Mouse (Mus musculus): Measurements from ENCODE around the gene Prrt1. TPM values are rescaled to one million over a fixed set of nuclear protein-coding genes. Genes with fewer than 3 reads are reported as not detected.
A peak's percentile ranks its signal among the peaks of the same experiment; 100 is the strongest.

The Prrt1 gene
- polyA plus RNA-seq (2015; fragmentation: Nextera tagmentation; extraction: Ambion mirVana): 5.0 and 10.4 TPM in 2 replicates

- WGBS: 2% methylated on average over 15 of the region's 16 CpGs
- peak; percentile 44 for ATAC-seq
Observed at GRCm38 (mm10) chr17:34629221-34629751, at the start of gene Prrt1. Gene Prrt1 (plus strand): TSS chr17:34629533.

GRCm38 (mm10) chr17:34582528-34582927, 46.8 kb upstream of the Prrt1 start:
- Histone ChIP-seq H3K9ac (replicated peaks; ENCODE audit: low read depth, low read length) (no peak overlapping the region), H3K4me1 (replicated peaks; ENCODE audit: control insufficient read depth, insufficient read depth, low read length) (peaks cover 11% of the 10 kb centered on the region), H3K27ac (ENCODE audit: low read length) (no peak overlapping the region), H3K4me3 (replicated peaks; ENCODE audit: low read length) (no peak overlapping the region), H3K9me3 (ENCODE audit: control insufficient read depth, low read length) (no peaks in the 10 kb centered on the region), H3K36me3 (ENCODE audit: control insufficient read depth, insufficient read depth) (no peaks in the 10 kb centered on the region), H3K4me2 (ENCODE audit: low read length) (no peak overlapping the region), H3K27me3 (replicated peaks; ENCODE audit: control insufficient read depth, insufficient read depth, low read length) (no peaks in the 10 kb centered on the region)
- no peak for ATAC-seq
- WGBS: 89% methylated on average over 12 of the region's 12 CpGs

More at GRCm38 (mm10) chr17:34629221-34629751, at the start of gene Prrt1:
- H3K27me3 ChIP-seq (replicated peaks; ENCODE audit: control insufficient read depth, insufficient read depth, low read length): peaks cover 16% of the 10 kb centered on the region
- H3K4me3 ChIP-seq (replicated peaks; ENCODE audit: low read length): peak within 1 kb of the TSS; percentile 69
- peak within 1 kb of the TSS; percentile 89 for H3K4me2 ChIP-seq (ENCODE audit: low read length)
- peaks cover 60% of the 10 kb centered on the region for H3K4me1 ChIP-seq (replicated peaks; ENCODE audit: control insufficient read depth, insufficient read depth, low read length)
- H3K9ac ChIP-seq (replicated peaks; ENCODE audit: low read depth, low read length): peak within 1 kb of the TSS; percentile 65
- H3K9me3 ChIP-seq (ENCODE audit: control insufficient read depth, low read length): no peaks in the 10 kb centered on the region
- H3K27ac ChIP-seq (ENCODE audit: low read length): peak within 1 kb of the TSS; percentile 55
- H3K36me3 ChIP-seq (ENCODE audit: control insufficient read depth, insufficient read depth): no peaks in the 10 kb centered on the region

GRCm38 (mm10) chr17:34583397-34583796, 45.9 kb upstream of the Prrt1 start:
- Histone ChIP-seq H3K9ac (replicated peaks; ENCODE audit: low read depth, low read length) (no peak overlapping the region), H3K9me3 (ENCODE audit: control insufficient read depth, low read length) (no peaks in the 10 kb centered on the region), H3K4me3 (replicated peaks; ENCODE audit: low read length) (no peak overlapping the region), H3K36me3 (ENCODE audit: control insufficient read depth, insufficient read depth) (no peaks in the 10 kb centered on the region), H3K4me2 (ENCODE audit: low read length) (no peak overlapping the region), H3K27me3 (replicated peaks; ENCODE audit: control insufficient read depth, insufficient read depth, low read length) (no peaks in the 10 kb centered on the region), H3K27ac (ENCODE audit: low read length) (no peak overlapping the region), H3K4me1 (replicated peaks; ENCODE audit: control insufficient read depth, insufficient read depth, low read length) (peaks cover 18% of the 10 kb centered on the region)
- no peak for ATAC-seq
- WGBS: 59% methylated on average over 7 of the region's 7 CpGs

GRCm38 (mm10) chr17:34583819-34584218, 45.5 kb upstream of the Prrt1 start:
- Histone ChIP-seq H3K9ac (replicated peaks; ENCODE audit: low read depth, low read length) (no peak overlapping the region), H3K36me3 (ENCODE audit: control insufficient read depth, insufficient read depth) (no peaks in the 10 kb centered on the region), H3K4me1 (replicated peaks; ENCODE audit: control insufficient read depth, insufficient read depth, low read length) (peaks cover 18% of the 10 kb centered on the region), H3K27me3 (replicated peaks; ENCODE audit: control insufficient read depth, insufficient read depth, low read length) (no peaks in the 10 kb centered on the region), H3K4me3 (replicated peaks; ENCODE audit: low read length) (no peak overlapping the region), H3K4me2 (ENCODE audit: low read length) (no peak overlapping the region), H3K27ac (ENCODE audit: low read length) (no peak overlapping the region), H3K9me3 (ENCODE audit: control insufficient read depth, low read length) (no peaks in the 10 kb centered on the region)
- WGBS: 89% methylated on average over 8 of the region's 8 CpGs
- ATAC-seq: no peak

- H3K36me3 ChIP-seq (ENCODE audit: control insufficient read depth, insufficient read depth): no peaks in the 10 kb centered on the region
- no peak for ATAC-seq
- no peak overlapping the region for H3K4me2 ChIP-seq (ENCODE audit: low read length)
- H3K4me1 ChIP-seq (replicated peaks; ENCODE audit: control insufficient read depth, insufficient read depth, low read length): peaks cover 18% of the 10 kb centered on the region
- WGBS: 83% methylated on average over 8 of the region's 8 CpGs
- H3K27me3 ChIP-seq (replicated peaks; ENCODE audit: control insufficient read depth, insufficient read depth, low read length): no peaks in the 10 kb centered on the region
- no peak overlapping the region for H3K27ac ChIP-seq (ENCODE audit: low read length)
- H3K4me3 ChIP-seq (replicated peaks; ENCODE audit: low read length): no peak overlapping the region
- H3K9me3 ChIP-seq (ENCODE audit: control insufficient read depth, low read length): no peaks in the 10 kb centered on the region
- no peak overlapping the region for H3K9ac ChIP-seq (replicated peaks; ENCODE audit: low read depth, low read length)
Observed at GRCm38 (mm10) chr17:34585121-34585520, 44.2 kb upstream of the Prrt1 start.

- H3K9ac ChIP-seq (replicated peaks; ENCODE audit: low read depth, low read length): peak overlapping the region; percentile 94
- peaks cover 24% of the 10 kb centered on the region for H3K4me1 ChIP-seq (replicated peaks; ENCODE audit: control insufficient read depth, insufficient read depth, low read length)
- H3K36me3 ChIP-seq (ENCODE audit: control insufficient read depth, insufficient read depth): no peaks in the 10 kb centered on the region
- no peaks in the 10 kb centered on the region for H3K9me3 ChIP-seq (ENCODE audit: control insufficient read depth, low read length)
- peak overlapping the region; percentile 91 for H3K4me2 ChIP-seq (ENCODE audit: low read length)
- ATAC-seq: peak; percentile 1; the same call in 1 of the 2 replicates
- H3K4me3 ChIP-seq (replicated peaks; ENCODE audit: low read length): peak overlapping the region; percentile 85
- 12% methylated on average over 32 of the region's 32 CpGs for WGBS
- peak overlapping the region; percentile 100 for H3K27ac ChIP-seq (ENCODE audit: low read length)
- H3K27me3 ChIP-seq (replicated peaks; ENCODE audit: control insufficient read depth, insufficient read depth, low read length): no peaks in the 10 kb centered on the region
Observed at GRCm38 (mm10) chr17:34585877-34586771, 43.2 kb upstream of the Prrt1 start.

GRCm38 (mm10) chr17:34586796-34587422, 42.4 kb upstream of the Prrt1 start:
- ATAC-seq: peak; percentile 81
- Histone ChIP-seq H3K27me3 (replicated peaks; ENCODE audit: control insufficient read depth, insufficient read depth, low read length) (no peaks in the 10 kb centered on the region), H3K36me3 (ENCODE audit: control insufficient read depth, insufficient read depth) (no peaks in the 10 kb centered on the region), H3K4me3 (replicated peaks; ENCODE audit: low read length) (peak overlapping the region; percentile 85), H3K4me1 (replicated peaks; ENCODE audit: control insufficient read depth, insufficient read depth, low read length) (peaks cover 30% of the 10 kb centered on the region), H3K4me2 (ENCODE audit: low read length) (peak overlapping the region; percentile 91), H3K27ac (ENCODE audit: low read length) (peak overlapping the region; percentile 100), H3K9ac (replicated peaks; ENCODE audit: low read depth, low read length) (peak overlapping the region; percentile 94), H3K9me3 (ENCODE audit: control insufficient read depth, low read length) (no peaks in the 10 kb centered on the region)
- under 1% methylated on average over 38 of the region's 38 CpGs for WGBS

GRCm38 (mm10) chr17:34587423-34587811, 41.9 kb upstream of the Prrt1 start:
- WGBS: under 1% methylated on average over 48 of the region's 50 CpGs
- H3K4me2 ChIP-seq (ENCODE audit: low read length): peak overlapping the region; percentile 91
- H3K27ac ChIP-seq (ENCODE audit: low read length): peak overlapping the region; percentile 100
- H3K4me3 ChIP-seq (replicated peaks; ENCODE audit: low read length): peak overlapping the region; percentile 85
- ATAC-seq: peak; percentile 85
- H3K9ac ChIP-seq (replicated peaks; ENCODE audit: low read depth, low read length): peak overlapping the region; percentile 94
- no peaks in the 10 kb centered on the region for H3K27me3 ChIP-seq (replicated peaks; ENCODE audit: control insufficient read depth, insufficient read depth, low read length)
- no peaks in the 10 kb centered on the region for H3K9me3 ChIP-seq (ENCODE audit: control insufficient read depth, low read length)
- H3K36me3 ChIP-seq (ENCODE audit: control insufficient read depth, insufficient read depth): no peaks in the 10 kb centered on the region
- H3K4me1 ChIP-seq (replicated peaks; ENCODE audit: control insufficient read depth, insufficient read depth, low read length): peaks cover 30% of the 10 kb centered on the region

- Histone ChIP-seq H3K9ac (replicated peaks; ENCODE audit: low read depth, low read length) (peak overlapping the region; percentile 94), H3K36me3 (ENCODE audit: control insufficient read depth, insufficient read depth) (no peaks in the 10 kb centered on the region), H3K27ac (ENCODE audit: low read length) (peak overlapping the region; percentile 100), H3K9me3 (ENCODE audit: control insufficient read depth, low read length) (no peaks in the 10 kb centered on the region), H3K27me3 (replicated peaks; ENCODE audit: control insufficient read depth, insufficient read depth, low read length) (no peaks in the 10 kb centered on the region), H3K4me3 (replicated peaks; ENCODE audit: low read length) (peak overlapping the region; percentile 85), H3K4me2 (ENCODE audit: low read length) (peak overlapping the region; percentile 91), H3K4me1 (replicated peaks; ENCODE audit: control insufficient read depth, insufficient read depth, low read length) (peaks cover 31% of the 10 kb centered on the region)
- 3% methylated on average over 19 of the region's 19 CpGs for WGBS
- ATAC-seq: no peak
Observed at GRCm38 (mm10) chr17:34587814-34588213, 41.5 kb upstream of the Prrt1 start.
